Mouse (Mus musculus): ENCODE measurements around the gene Jmjd8. TPM values are rescaled to one million over a fixed set of nuclear protein-coding genes. Genes with fewer than 3 reads are reported as not detected.

The Jmjd8 gene
- polyA plus RNA-seq, 1 experiment from 2014 or later, result 40.6 TPM

- under 1% methylated on average over 76 of the region's 77 CpGs for WGBS
- no peaks in the 10 kb centered on the region for H3K27me3 ChIP-seq (ENCODE audit: insufficient read depth, low read length)
- H3K4me2 ChIP-seq, result peak overlapping the region; percentile 98
- H3K27ac ChIP-seq (ENCODE audit: low read depth), result peak overlapping the region; percentile 97
- ATAC-seq (ENCODE audit: insufficient read depth), result peak; percentile 88
- TF ChIP-seq CTCF (IDR thresholded peaks at IDR 0.05; ENCODE audit: low read depth), result no peak
- no peaks in the 10 kb centered on the region for H3K9me3 ChIP-seq (ENCODE audit: low read depth, low read length)
- peaks cover 47% of the 10 kb centered on the region for H3K36me3 ChIP-seq (ENCODE audit: insufficient read depth)
- H3K4me3 ChIP-seq (ENCODE audit: low read depth, low read length), result peak overlapping the region; percentile 82
- peak; percentile 100 for DNase-seq
- peaks cover 48% of the 10 kb centered on the region for H3K4me1 ChIP-seq (ENCODE audit: insufficient read depth)
- peak overlapping the region; percentile 79 for H3K9ac ChIP-seq
Observed at GRCm38 (mm10) chr17:25832436-25833290, 4.0 kb downstream of the Jmjd8 start.

GRCm38 (mm10) chr17:25833291-25833663 lies 4.6 kb downstream of the Jmjd8 start, which contains the start of gene Stub1:
Gene Stub1, minus strand, starts transcription at chr17:25833404.
- WGBS, result under 1% methylated on average over 24 of the region's 24 CpGs
- DNase-seq, result peak; percentile 95

GRCm38 (mm10) chr17:25833961-25834594 lies 5.4 kb downstream of the Jmjd8 start:
- 13% methylated on average over 6 of the region's 6 CpGs for WGBS
- ATAC-seq (ENCODE audit: insufficient read depth) (no peak), DNase-seq (no peak)
- Histone ChIP-seq H3K4me2 (peak overlapping the region; percentile 89), H3K36me3 (ENCODE audit: insufficient read depth) (peaks cover 52% of the 10 kb centered on the region), H3K27me3 (ENCODE audit: insufficient read depth, low read length) (no peaks in the 10 kb centered on the region), H3K4me3 (ENCODE audit: low read depth, low read length) (peak overlapping the region; percentile 82), H3K27ac (ENCODE audit: low read depth) (peak overlapping the region; percentile 97), H3K9ac (peak overlapping the region; percentile 69), H3K9me3 (ENCODE audit: low read depth, low read length) (no peaks in the 10 kb centered on the region), H3K4me1 (ENCODE audit: insufficient read depth) (peaks cover 42% of the 10 kb centered on the region)
- TF ChIP-seq CTCF (IDR thresholded peaks at IDR 0.05; ENCODE audit: low read depth), result no peak

More at GRCm38 (mm10) chr17:25833291-25833663, 4.6 kb downstream of the Jmjd8 start, which contains the start of gene Stub1:
- Histone ChIP-seq H3K4me3 (ENCODE audit: low read depth, low read length) (peak within 1 kb of the TSS; percentile 82), H3K27me3 (ENCODE audit: insufficient read depth, low read length) (no peaks in the 10 kb centered on the region), H3K9ac (peak within 1 kb of the TSS; percentile 79), H3K4me1 (ENCODE audit: insufficient read depth) (peaks cover 46% of the 10 kb centered on the region), H3K9me3 (ENCODE audit: low read depth, low read length) (no peaks in the 10 kb centered on the region), H3K4me2 (peak within 1 kb of the TSS; percentile 98), H3K36me3 (ENCODE audit: insufficient read depth) (peaks cover 47% of the 10 kb centered on the region), H3K27ac (ENCODE audit: low read depth) (peak within 1 kb of the TSS; percentile 97)
- ATAC-seq (ENCODE audit: insufficient read depth), result peak; percentile 63
- TF ChIP-seq CTCF (IDR thresholded peaks at IDR 0.05; ENCODE audit: low read depth), result no peak

- H3K27ac ChIP-seq (ENCODE audit: low read depth), result peak overlapping the region; percentile 97; the same call in 1 of the 2 replicates
- DNase-seq (no peak), ATAC-seq (ENCODE audit: insufficient read depth) (no peak)
- 73% methylated on average over 12 of the region's 12 CpGs for WGBS
- peaks cover 55% of the 10 kb centered on the region for H3K36me3 ChIP-seq (ENCODE audit: insufficient read depth)
- H3K9ac ChIP-seq, result peak overlapping the region; percentile 69
- H3K4me1 ChIP-seq (ENCODE audit: insufficient read depth), result peaks cover 40% of the 10 kb centered on the region
- TF ChIP-seq CTCF (IDR thresholded peaks at IDR 0.05; ENCODE audit: low read depth), result no peak
- peak overlapping the region; percentile 89 for H3K4me2 ChIP-seq
- H3K27me3 ChIP-seq (ENCODE audit: insufficient read depth, low read length), result no peaks in the 10 kb centered on the region
- H3K9me3 ChIP-seq (ENCODE audit: low read depth, low read length), result no peaks in the 10 kb centered on the region
- H3K4me3 ChIP-seq (ENCODE audit: low read depth, low read length), result peak overlapping the region; percentile 82
Observed at GRCm38 (mm10) chr17:25834595-25835222, 6.0 kb downstream of the Jmjd8 start.

GRCm38 (mm10) chr17:25835301-25835700 lies 6.6 kb downstream of the Jmjd8 start:
- Histone ChIP-seq H3K4me2 (peak overlapping the region; percentile 89; the same call in 1 of the 2 replicates), H3K9me3 (ENCODE audit: low read depth, low read length) (no peaks in the 10 kb centered on the region), H3K4me3 (ENCODE audit: low read depth, low read length) (peak overlapping the region; percentile 82), H3K9ac (no peak overlapping the region), H3K27ac (ENCODE audit: low read depth) (no peak overlapping the region), H3K36me3 (ENCODE audit: insufficient read depth) (peaks cover 55% of the 10 kb centered on the region), H3K27me3 (ENCODE audit: insufficient read depth, low read length) (no peaks in the 10 kb centered on the region), H3K4me1 (ENCODE audit: insufficient read depth) (peaks cover 37% of the 10 kb centered on the region)
- no peak for ATAC-seq (ENCODE audit: insufficient read depth)
- no peak for TF ChIP-seq CTCF (IDR thresholded peaks at IDR 0.05; ENCODE audit: low read depth)
- DNase-seq, result no peak
- WGBS, result 94% methylated on average over 7 of the region's 7 CpGs

DNA sequence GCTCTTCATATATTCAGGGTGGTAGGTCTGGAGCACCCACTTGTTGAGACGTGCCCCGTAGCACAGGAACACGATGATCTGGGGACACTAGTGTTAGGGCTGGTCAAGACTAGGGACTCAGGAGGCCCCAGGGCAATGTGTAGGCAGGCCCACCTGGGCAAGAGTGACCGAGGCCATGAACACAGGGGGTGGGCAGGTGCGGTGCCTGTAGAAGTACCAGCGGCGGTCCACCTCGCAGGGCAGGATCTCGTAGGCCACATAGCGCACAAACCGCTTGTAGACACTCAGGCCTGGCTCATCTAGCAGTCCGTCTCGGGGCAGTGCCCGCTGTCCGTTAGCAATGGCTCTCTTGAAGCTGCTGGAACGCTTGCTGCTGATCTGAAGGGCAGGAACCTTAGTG lies 7.1 kb downstream of the Jmjd8 start:
- H3K36me3 ChIP-seq (ENCODE audit: insufficient read depth), result peaks cover 55% of the 10 kb centered on the region
- H3K4me2 ChIP-seq, result peak overlapping the region; percentile 4; the same call in 1 of the 2 replicates
- peaks cover 37% of the 10 kb centered on the region for H3K4me1 ChIP-seq (ENCODE audit: insufficient read depth)
- H3K9me3 ChIP-seq (ENCODE audit: low read depth, low read length), result no peaks in the 10 kb centered on the region
- no peak overlapping the region for H3K27ac ChIP-seq (ENCODE audit: low read depth)
- H3K4me3 ChIP-seq (ENCODE audit: low read depth, low read length), result no peak overlapping the region
- 90% methylated on average over 16 of the region's 16 CpGs for WGBS
- ATAC-seq (ENCODE audit: insufficient read depth), result no peak
- no peak for TF ChIP-seq CTCF (IDR thresholded peaks at IDR 0.05; ENCODE audit: low read depth)
- H3K27me3 ChIP-seq (ENCODE audit: insufficient read depth, low read length), result no peaks in the 10 kb centered on the region
- H3K9ac ChIP-seq, result no peak overlapping the region
- DNase-seq, result no peak
